Mouse (Mus musculus) CD8-positive naive resting alpha-beta T cell, adult 2 months (primary cell): Measurements from ENCODE around the gene Serpina1e.
"Not testable (repeated sequence)": the region's sequence is repeated elsewhere in the genome, so short reads cannot be mapped to it uniquely, and the experiment has no call there.

Experiments used
- DNase-seq, 2 experiments: peaks; one replicate each; pipeline ENCODE4 v3.0.0; 2022; ENCODE audit warnings: low read depth in 2 of 2, low spot score in 2 of 2

Gene Serpina1e

GRCm38 (mm10) chr12:103962860-103963259, 4.1 kb upstream of the Serpina1e start:
- DNase-seq: no peak

GRCm38 (mm10) chr12:103962337-103962736, 3.6 kb upstream of the Serpina1e start:
- DNase-seq: no peak

DNA sequence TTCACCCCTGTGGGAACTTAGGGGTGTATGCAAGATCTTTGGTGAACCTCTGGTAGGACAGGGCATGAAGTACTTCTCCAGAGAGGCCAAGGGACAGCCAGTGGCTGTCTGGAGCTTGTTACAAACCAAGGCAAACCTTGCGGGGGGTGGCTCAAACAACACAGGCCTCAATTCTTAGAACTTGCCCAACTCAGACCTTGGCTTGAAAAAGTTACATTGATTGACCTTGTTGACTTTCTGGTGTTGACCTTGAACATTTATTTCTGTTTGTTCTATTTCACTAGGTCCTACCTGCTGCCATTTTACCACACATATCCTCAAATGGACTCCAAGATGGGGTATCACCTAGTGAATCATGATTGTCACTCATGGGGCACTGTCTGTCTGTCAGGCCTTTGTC, 2.9 kb upstream of the Serpina1e start:
- no peak for DNase-seq

- DNase-seq: not testable (repeated sequence)
These were observed 2.2 kb downstream of the Serpina1e start for GRCm38 (mm10) chr12:103956555-103956954.

DNA sequence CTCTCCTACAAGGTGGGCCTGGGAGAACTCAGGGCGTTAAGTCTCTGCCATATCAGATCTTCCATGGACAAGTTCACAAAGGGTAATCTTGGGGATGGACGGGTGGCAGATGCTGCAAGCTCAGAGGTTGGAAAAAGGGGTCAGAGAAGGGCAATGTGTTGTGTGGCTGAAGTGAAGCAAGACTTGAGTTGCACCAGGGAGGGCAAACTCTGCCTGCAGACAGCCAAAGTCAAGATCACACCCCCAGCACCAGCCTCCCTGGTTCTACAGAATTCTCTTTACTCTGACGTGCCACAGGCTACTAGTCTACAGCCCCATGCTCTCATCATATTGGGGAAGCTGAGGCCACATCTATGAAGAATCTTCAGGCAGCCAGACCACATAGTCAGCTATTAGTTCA, 5.8 kb downstream of the Serpina1e start:
- DNase-seq: not testable (repeated sequence)

- DNase-seq: no peak
These were observed 12.5 kb downstream of the Serpina1e start for GRCm38 (mm10) chr12:103946243-103946642.

DNA sequence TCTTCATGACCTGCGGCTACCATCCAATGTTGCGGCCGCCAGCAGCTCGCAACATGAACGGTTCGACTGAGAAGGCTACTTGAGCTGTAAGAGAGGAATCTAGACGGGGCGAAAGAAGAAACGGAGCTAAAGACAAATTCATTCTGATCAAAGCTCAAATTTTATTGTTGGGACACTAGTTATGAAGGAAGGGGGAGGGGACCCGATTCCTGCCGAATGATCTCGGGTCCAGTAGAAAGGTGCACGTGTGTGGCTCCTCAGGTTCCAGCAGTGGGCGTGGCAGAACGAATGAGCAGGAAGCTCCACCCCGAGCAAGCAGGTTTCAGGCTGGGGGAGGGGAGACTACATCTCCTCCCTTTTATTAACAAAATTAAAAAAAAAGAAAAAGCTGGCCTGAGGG, 49.6 kb downstream of the Serpina1e start:
- not testable (repeated sequence) for DNase-seq

DNA sequence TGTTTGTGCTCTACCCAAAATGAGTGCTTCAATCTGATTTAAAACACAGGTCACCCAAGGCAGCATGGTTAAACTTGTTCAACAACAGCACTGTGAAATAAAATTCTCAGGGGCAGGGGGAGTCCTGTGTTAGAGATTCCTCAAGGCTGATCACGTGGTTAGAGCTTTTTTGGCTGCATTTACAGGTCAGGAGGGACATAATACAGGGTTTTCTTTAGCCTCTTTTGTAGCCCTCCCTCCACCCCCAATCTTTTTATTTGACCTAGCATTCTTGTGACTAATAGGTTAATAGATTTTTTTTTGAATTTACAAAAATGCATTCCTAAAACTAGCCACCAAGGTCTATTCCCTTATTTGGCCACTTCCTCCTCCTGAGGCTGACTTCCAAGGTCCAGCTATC, 51.0 kb downstream of the Serpina1e start:
- DNase-seq: not testable (repeated sequence)

- DNase-seq: not testable (repeated sequence)
These were observed 53.9 kb downstream of the Serpina1e start, which contains the start of gene Serpina1c for GRCm38 (mm10) chr12:103904837-103905340. Serpina1c (minus strand) TSS chr12:103904887.

- DNase-seq: not testable (repeated sequence)
These were observed 56.8 kb downstream of the Serpina1e start for GRCm38 (mm10) chr12:103901929-103902328.
